Mouse (Mus musculus): Measurements from ENCODE around the gene Spata25.

DNA sequence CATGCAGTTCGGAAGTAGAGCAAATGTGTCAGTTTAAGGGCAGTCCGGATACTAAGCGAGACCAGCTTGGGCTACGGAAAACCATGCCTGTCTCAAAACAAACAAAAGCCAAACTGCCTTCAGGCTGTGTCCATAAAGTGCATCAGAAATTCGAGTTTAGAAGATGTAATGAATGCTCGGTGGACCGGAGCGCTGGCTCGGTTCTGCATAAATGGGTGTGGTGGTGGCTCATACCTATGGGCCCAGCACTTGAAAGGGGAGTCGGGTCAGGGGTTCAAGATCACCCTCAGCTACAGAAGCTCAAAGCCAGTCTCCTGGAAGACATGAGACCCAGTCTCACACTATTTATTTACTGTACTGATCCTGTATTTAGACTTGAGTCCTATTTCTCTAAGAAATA lies 40.6 kb downstream of the Spata25 start:
- no peak for TF ChIP-seq CTCF (IDR thresholded peaks at IDR 0.05; ENCODE audit: extremely low read depth, insufficient read depth, insufficient read length, insufficient replicate concordance)
- no peak for TF ChIP-seq POLR2A (IDR thresholded peaks at IDR 0.05; ENCODE audit: low read depth, low read length)

Measured in spleen, adult 2 months (tissue).